Mouse (Mus musculus): Measurements from ENCODE around the gene Rbms3. TPM values are rescaled to one million over a fixed set of nuclear protein-coding genes. Genes with fewer than 3 reads are reported as not detected.

Rbms3 gene
- total RNA-seq, 2 experiments from 2014 or later, result 19.8 to 27.8 TPM

DNA sequence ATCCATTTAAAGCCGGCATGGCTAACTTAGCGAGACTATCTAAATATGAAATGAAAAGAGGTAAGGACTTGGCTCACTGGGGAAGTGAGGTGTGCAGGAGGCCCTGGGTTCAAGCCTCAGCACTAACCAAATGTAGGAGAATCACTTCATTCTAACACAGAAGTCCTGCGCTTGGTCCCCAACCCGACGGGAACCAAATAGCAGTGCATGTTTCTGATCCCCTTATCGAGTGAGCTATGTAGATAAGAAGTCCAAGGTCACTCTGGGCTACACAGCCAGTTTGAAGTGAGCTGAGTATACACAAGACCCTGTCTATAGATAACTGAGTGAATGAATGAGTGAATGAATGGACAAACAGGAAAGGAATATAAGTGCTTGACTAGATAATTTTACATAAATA is 508.1 kb downstream of the Rbms3 start:
- DNase-seq (ENCODE audit: low spot score in 2 of 2), result no peak

DNA sequence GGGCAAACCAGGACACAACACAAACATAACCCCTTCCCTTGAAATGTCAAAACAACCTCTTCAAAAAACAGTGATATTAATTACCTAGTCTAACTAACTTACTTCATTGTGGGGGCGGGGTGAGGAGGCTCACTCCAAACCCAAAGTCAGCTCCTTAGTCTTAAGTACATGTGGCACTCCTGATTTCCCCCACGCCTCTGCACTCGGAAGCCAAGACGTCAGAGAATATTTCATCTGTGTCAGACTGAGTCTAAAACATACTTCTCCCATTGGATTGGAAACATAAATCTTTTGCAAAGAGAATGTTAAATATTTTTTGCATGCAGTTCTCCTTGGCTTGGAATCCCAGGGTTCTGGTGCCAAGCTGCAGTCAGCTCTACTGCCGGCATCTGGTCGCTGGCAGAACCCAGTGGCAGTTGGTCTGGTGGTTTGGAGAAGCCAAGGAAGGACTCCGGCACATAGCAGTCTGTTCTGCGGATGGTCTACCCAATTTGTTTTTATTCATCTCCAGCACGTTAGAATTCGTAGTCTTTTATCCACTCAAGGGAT is 512.5 kb downstream of the Rbms3 start:
- no peak for DNase-seq (ENCODE audit: low spot score in 2 of 2)

DNA sequence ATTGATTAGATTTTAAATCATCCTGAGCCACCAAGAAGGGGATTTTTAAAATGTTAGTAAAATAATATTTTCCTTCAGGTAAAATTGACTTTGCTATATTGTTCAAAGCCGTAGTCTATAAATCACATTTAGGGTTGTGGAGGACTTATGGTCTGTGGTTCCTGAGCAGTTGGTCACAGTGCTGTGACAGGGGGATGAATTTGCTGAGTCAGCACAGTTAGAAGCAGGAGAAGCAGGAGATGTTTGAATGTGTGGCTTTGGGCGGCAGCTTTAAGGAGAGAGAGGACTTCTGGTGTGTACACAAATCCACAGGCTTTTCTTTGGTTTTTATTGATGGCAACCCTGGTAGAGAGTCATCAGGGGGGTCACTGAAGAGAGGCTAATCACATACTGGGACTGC is 514.1 kb downstream of the Rbms3 start:
- no peak for DNase-seq (ENCODE audit: low spot score in 2 of 2)

DNA sequence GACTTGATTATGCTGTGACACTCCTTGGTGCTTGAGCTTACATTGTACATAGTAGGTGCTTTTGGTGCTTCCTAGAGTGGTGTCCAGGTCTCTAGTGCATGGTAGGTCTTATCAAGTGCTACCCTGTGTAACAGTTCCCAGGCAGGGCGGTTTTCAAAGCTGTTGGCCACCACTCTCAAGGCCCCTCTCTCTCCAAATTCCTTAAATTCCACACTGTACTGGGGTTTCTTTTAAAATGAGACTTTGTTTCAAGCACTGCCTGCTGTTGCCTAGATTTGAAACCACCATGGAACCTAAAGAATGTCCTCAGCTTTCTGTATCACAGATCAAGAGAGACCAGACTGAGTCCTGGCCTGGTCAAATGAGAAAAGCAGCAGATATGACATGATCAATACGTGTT is 516.1 kb downstream of the Rbms3 start:
- DNase-seq (ENCODE audit: low spot score in 2 of 2), result no peak

DNA sequence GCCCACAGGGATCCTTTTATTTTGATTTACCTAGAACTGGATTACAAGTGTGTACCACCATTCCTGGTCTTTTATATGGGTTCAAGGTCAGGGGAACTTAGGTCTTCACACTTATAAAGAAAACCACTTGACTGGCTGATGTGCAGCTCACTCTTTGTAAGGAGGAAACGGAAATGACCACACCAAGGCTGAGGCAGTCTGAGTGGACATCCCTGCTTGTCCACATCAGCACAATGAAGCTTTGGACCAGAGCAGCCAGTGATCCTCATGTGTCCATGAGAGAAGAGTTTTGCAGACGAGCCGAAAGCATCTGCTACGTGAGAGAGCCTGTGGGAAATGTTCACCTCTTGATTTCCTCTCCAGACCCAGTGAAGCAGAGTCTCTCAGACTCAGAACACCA is 521.8 kb downstream of the Rbms3 start:
- DNase-seq (ENCODE audit: low spot score in 2 of 2), result no peak

DNA sequence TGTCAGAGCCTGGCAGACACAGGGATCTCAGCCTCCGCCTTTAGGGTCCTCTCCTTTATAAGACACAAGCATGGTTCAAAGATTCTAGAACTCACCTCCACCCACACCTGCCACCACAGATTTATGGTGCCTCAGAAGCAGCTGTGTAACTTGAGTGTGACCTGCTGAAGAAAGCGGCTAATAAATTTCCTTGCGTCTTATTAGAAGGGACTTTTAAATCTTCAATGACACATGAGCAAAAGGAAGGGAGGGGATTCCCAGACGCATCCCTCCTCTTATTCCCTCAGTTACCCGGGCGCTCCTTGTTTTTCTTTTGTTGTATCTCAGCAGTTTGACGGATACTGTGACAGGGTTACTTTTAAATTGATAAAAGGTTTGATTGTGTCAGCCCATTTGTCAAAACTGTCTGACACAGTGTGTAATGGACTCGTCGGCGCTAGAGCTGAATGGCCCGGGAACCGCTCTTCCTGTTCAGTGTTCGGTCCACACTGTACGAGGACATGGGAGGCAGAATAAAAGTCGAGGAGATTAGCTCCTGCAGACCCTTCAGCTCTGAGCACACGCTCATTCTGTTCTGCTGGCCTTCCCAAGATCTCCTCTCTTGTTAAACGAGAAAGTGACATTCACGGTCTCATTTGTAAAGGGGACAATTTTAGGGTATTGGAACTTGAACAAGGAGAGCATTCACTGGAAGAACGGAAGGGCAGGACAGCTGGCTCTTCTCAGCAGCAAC is 527.3 kb downstream of the Rbms3 start:
- DNase-seq (ENCODE audit: low spot score in 2 of 2), result no peak

DNA sequence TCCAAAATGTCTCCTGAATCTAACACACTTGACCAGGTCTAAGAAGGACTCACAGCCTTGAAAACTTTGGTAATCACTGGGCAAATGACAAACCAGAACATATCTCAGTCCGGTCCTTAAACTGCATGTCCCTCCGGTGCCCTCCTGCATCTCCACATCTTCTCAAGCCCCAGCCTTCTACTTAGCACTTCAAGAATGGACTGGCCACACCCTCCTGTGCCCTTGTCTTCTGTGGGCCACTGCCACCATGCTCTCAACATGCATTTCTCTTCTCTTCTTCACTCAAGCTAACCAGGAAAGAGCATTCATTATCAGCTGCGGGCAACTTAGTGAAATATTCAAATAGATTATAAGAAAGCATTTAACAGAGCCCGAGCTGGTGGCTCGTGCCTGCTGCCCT is 529.5 kb downstream of the Rbms3 start:
- DNase-seq (ENCODE audit: low spot score in 2 of 2), result no peak

DNA sequence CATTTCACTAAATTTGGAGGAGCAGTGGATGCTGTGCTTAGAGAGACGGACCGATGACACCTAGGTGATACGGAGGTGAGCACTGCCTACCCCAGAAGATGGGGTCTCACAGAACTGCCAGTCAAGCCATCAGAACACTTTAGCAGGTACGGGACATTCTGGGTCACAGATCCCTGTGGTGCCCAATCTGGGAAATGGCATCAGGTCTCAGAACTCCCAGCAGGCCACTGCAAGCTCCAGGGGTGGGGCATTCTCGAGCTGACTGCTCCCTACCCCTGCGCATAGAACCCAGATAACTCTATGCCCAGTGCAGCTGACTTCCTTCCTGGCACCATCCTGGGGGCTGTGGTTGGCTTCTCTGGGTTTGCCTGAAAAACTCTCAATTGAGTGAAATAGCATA is 536.2 kb downstream of the Rbms3 start:
- DNase-seq (ENCODE audit: low spot score in 2 of 2), result no peak

DNA sequence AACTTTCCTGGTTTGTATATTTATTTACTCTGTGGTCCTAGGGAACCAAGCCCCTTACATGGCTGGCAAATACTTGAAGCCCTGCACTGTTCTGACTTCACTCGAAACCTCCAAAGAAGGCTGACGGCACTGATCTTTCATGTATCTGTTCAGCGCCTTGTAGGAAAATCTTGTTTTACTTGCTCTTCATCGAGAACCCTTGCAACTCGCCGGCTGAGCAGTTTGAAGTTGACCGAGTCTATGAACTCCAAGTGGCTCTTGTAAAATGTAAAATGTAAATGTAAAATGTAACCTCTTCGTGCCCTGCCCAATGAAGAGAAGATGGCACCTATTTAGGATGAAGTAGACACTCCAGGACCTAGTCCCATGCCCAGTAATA is 537.5 kb downstream of the Rbms3 start:
- DNase-seq (ENCODE audit: low spot score in 2 of 2), result no peak

DNA sequence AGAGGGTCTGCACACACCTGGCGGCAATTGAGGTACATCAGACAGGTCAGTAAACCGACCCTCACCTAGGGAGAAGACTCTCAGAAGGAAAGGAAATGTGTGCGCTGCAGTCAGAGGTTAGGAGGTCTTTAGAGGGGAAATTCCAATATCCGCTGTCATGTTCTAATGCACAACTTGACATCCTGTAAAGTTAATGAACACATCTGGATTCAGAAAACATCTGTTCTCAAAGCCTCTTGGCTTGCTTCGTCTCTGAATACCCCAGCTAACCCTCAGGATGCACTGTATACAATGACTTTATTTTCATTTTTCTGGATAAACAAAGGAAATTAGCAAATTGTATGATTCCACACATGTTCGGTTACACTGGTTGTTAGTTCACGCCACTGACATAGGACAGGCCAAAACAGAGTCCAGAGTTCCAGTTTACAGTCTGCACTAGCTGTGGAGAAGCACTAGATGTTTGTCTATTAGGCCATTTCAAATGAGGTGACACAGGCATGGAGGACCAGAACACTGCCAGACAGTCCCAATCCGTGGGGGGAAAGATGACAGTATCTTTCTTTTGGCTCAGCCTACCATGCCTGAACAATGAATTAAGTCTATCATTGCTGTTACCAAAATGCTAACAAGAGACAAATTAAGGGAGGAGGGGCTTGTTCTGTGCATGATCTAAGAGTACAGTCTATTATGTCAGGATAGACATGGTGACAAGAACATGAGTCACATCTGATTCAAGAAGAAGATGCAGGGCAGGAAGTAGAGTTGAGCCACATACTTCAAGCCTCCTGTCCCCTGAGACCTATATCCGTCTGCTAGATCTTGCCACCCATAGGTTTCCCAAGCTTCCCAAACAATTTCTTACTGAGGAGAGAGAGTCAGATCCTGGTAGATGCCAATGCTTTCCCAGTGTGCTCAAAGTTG is 538.2 kb downstream of the Rbms3 start:
- DNase-seq (ENCODE audit: low spot score in 2 of 2), result no peak

DNA sequence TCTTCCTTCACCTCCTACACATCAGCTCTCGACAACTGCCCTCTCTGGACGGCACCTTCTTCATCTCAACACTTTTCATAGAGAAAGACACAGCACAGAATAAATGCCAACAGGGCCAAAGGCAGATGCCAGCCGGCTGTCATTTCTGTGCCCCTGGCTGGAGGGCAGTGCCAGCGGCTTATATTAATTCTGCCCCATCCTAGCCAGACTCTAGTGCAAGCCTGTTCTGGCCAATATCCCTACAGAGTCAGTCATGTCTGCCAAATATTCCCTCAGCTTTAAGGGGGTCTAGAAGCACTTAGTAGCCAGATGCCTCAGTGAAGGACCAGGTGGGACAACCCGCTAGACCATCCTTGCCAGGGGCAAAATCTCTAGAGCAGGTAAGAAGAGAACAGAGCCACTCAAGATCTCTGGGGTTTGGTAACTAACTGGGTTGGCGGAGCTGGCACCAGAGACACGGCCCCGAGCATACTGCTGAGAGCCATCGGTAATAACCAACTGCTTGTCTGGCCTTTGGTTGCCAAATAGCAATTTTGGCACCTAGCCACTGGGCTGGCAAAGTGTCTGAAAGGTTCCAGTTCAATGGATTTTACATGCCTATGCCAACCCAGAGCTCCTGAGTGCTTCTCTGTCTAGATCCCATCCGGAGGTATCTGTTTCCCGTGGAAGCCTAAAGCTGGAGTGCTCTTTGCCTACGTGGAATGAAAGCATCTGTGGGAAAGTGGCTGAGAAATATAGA is 540.1 kb downstream of the Rbms3 start:
- peak in 1 of 2 experiments; percentile 44 for DNase-seq (ENCODE audit: low spot score in 2 of 2)

DNA sequence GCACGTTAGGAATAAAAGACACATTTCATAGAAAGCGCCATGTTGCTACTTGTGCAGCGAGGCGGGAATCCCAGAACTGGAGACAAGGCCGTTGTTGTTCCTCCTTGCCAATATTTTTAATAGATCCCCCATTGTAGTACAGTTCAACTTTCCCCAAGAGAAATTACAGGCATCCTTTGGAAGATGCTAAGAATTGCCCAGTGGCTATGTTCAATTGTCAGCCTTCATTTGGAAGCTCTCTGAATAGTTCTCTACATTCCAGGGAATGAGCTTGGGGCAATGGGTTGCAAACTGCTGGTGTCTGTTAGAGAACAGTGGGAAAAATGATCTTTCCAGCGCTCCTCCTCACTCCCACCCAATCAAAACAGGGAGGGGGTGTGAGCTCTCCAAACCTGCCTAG is 541.4 kb downstream of the Rbms3 start:
- no peak for DNase-seq (ENCODE audit: low spot score in 2 of 2)

DNA sequence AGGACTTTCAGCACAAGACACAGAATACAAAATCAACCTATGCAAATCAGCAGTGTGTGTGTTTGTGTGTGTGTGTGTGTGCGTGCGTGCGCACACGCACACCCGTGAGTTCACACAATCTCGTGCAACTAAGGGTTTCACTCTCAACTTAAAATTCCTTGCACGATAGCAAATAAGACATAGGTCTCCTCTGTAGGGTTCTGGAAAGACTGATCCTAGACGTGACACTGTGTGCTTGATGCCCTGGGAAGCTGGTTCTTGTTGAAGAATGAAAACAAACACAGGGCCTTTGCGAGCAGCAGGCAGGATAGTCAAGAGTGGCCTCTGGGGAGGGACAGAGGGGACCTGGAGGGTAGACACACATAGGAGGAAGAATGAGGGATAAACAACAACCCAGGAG is 544.0 kb downstream of the Rbms3 start:
- no peak for DNase-seq (ENCODE audit: low spot score in 2 of 2)

DNA sequence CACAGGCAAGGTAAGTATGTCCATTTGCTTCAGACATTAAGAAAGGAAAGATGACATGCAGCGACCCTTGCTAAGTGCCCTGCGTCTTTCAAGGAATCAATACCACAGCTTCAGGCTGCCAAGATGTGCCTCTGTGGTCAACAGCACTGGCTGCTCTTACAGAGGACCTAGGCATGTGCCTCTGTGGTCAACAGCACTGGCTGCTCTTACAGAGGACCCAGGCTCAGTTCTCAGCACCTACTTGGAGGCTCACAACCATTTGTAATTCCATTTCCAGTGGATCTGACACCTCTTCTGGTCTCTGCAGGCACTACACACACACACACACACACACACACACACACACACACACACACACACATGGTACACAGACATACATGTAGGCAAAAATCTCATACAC is 545.2 kb downstream of the Rbms3 start:
- DNase-seq (ENCODE audit: low spot score in 2 of 2), result no peak

DNA sequence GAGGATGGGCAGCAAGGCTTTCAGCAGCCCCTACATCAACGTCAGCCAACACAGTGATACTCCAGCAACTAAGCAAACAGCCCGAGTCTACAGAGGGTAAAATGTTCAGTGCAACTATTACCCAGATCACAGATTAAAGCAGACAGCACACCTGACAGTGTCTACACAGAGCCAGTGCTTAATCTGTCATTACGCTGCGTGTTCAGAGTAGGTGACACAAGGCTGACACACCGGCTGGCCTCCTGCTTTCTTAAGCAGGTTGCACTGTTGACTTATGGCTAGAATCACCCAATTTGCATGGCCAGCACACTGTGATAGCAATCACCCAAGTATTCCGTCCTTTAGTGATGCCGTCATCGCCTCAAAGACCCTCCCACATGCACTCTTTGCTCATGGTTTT is 550.2 kb downstream of the Rbms3 start:
- no peak for DNase-seq (ENCODE audit: low spot score in 2 of 2)

DNA sequence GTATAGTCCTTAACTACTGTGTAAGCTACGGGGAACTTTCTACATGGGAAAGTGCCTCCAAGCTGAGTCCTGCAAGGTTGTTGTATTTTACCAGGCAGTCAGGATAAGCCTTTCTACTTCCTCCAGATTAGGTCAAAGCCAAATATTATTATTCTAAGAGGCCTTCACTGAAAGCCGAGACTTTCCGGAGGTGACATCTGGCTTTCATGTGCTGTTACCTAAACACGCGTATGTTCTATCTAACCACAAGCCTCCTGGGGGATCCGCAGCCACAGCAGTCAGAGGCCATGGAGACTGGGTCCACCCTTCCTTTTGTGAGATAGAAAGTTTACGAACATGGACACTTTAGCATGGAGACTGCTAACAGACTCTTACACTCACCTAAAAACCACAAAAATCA is 552.2 kb downstream of the Rbms3 start:
- DNase-seq (ENCODE audit: low spot score in 2 of 2), result no peak

DNA sequence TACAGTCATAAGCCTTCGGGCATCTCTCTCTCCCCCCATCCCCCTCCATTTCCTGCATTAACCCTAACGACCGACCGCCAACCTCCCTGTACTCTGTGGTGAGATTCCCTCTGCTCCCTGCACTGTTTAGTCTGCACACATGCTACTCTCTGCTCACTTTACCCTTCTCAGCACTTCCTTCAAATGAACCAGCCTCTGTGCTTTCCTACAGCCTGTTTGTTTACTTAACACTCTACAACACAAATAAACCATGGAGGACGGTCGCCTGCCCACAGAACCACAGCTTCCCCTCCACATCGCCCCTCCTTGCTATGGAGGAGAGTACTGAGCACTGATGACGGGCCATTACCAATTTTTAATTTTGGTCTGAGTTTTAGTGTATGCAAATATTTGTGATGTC is 552.9 kb downstream of the Rbms3 start:
- DNase-seq (ENCODE audit: low spot score in 2 of 2), result no peak

DNA sequence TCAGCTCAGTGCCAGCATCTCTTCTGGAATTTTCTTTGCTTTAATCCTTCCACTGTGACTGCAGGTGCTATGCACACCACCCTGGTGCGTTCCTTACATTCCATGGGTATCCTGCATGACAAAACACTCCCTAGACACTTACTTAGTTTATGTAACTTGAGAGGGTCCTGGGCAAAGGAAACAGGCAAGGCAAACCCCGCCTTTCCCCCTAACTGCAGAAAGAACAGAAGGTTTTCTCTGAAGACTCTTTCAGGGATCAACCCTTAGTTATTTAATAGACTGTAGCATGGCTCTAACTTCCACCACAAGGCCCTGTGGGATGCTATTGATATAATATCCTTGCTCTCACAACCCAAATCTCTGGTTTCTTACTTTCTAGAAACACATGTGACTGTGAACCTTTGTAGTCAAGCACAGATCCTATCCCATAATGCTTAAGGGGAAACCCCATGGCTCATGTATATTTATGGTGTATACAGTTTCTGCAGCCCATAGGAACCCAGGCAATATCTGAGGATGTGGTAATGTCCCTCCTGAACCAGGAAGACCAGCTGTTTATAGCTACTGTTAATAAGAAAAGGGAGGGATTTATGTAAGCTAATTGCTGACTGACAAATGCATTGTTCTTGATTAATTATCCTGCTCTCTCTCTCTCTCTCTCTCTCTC is 557.1 kb downstream of the Rbms3 start:
- DNase-seq (ENCODE audit: low spot score in 2 of 2), result no peak

DNA sequence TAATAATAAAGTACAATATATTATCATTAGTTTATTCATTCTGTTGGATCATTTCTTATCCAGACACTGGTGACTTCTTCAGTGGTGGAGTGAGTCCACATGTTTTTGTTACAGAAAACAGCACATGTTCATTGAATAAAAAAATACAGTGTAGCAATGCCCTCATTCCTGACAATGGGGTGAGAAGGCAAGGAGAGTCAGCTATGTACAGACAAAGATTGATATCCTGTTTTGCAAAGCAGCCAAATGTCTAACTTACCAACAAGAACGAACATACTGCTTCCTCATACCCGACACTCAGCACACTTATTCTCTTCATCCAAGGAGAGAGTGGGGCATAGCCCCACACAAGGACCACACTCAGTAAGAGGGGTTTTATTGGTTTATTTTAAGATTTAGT is 559.1 kb downstream of the Rbms3 start:
- no peak for DNase-seq (ENCODE audit: low spot score in 2 of 2)

DNA sequence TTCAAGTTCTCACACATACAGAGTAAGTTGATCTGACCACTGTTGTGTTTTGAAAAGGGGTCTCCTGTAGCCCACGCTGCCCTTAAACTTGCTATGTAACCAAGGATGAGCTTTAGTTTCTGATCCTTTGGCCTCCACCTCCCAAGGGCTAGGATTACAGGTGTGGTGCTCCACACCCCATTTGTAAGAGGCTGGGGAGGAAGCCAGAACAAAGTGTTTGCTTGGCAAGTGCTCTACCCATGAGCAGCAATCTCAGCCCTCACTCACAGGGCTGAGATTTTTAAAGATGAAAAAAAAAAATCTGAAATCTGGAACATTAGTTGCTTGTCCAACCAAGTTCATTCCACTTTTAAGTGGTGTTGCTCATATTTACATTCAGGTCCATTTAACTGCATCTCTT is 560.5 kb downstream of the Rbms3 start:
- DNase-seq (ENCODE audit: low spot score in 2 of 2), result no peak

All from adrenal gland, adult 18-20 months (tissue).